Mouse (Mus musculus): ENCODE measurements around the gene Ces2f.
"Not testable (repeated sequence)": the region's sequence is repeated elsewhere in the genome, so short reads cannot be mapped to it uniquely, and the experiment has no call there.

Ces2f gene

GRCm38 (mm10) chr8:104947056-104947455 is at the start of gene Ces2f:
Ces2f (plus strand) TSS chr8:104947356.
- no peak for DNase-seq (ENCODE audit: low read depth, low spot score)

GRCm38 (mm10) chr8:104901746-104902145 is 45.4 kb upstream of the Ces2f start:
- DNase-seq (ENCODE audit: low read depth, low spot score): no peak

GRCm38 (mm10) chr8:104907111-104907510 is 40.0 kb upstream of the Ces2f start:
- DNase-seq (ENCODE audit: low read depth, low spot score): no peak

- DNase-seq (ENCODE audit: low read depth, low spot score): not testable (repeated sequence)
These were observed 38.1 kb upstream of the Ces2f start for GRCm38 (mm10) chr8:104909021-104909420.

- DNase-seq (ENCODE audit: low read depth, low spot score): not testable (repeated sequence)
These were observed 37.5 kb upstream of the Ces2f start for GRCm38 (mm10) chr8:104909651-104910050.

- DNase-seq (ENCODE audit: low read depth, low spot score): no peak
These were observed 21.1 kb upstream of the Ces2f start, which contains the start of gene Ces2e for GRCm38 (mm10) chr8:104925972-104926596. Ces2e (plus strand) TSS chr8:104926260.

- no peak for DNase-seq (ENCODE audit: low read depth, low spot score)
These were observed 19.9 kb upstream of the Ces2f start for GRCm38 (mm10) chr8:104927301-104927700.

- no peak for DNase-seq (ENCODE audit: low read depth, low spot score)
These were observed 2.5 kb upstream of the Ces2f start for GRCm38 (mm10) chr8:104944665-104945064.

GRCm38 (mm10) chr8:104949031-104949430 is 1.9 kb downstream of the Ces2f start:
- no peak for DNase-seq (ENCODE audit: low read depth, low spot score)

GRCm38 (mm10) chr8:104961537-104961961 is 14.4 kb downstream of the Ces2f start, which contains the start of gene Ces2g:
Ces2g (plus strand) TSS chr8:104961718.
- no peak for DNase-seq (ENCODE audit: low read depth, low spot score)

GRCm38 (mm10) chr8:104962229-104962901 is 15.2 kb downstream of the Ces2f start:
- DNase-seq (ENCODE audit: low read depth, low spot score): no peak

- DNase-seq (ENCODE audit: low read depth, low spot score): no peak
These were observed 16.3 kb downstream of the Ces2f start for GRCm38 (mm10) chr8:104963375-104963894.

GRCm38 (mm10) chr8:104984126-104984525 is 37.0 kb downstream of the Ces2f start:
- no peak for DNase-seq (ENCODE audit: low read depth, low spot score)

- DNase-seq (ENCODE audit: low read depth, low spot score): no peak
These were observed 37.8 kb downstream of the Ces2f start for GRCm38 (mm10) chr8:104984942-104985341.

GRCm38 (mm10) chr8:104998191-104998590 is 51.0 kb downstream of the Ces2f start:
- no peak for DNase-seq (ENCODE audit: low read depth, low spot score)

GRCm38 (mm10) chr8:104999183-104999582 is 52.0 kb downstream of the Ces2f start:
- no peak for DNase-seq (ENCODE audit: low read depth, low spot score)

- DNase-seq (ENCODE audit: low read depth, low spot score): no peak
These were observed 53.4 kb downstream of the Ces2f start, which contains the start of gene Ces2h for GRCm38 (mm10) chr8:105000586-105000985. Ces2h (plus strand) TSS chr8:105000853.

Measured in retina, postnatal 7 days (tissue).